Mouse (Mus musculus) cortical plate, adult 2 months (tissue): Measurements from ENCODE around the gene Cdc6.
"Not testable (repeated sequence)": the region's sequence is repeated elsewhere in the genome, so short reads cannot be mapped to it uniquely, and the experiment has no call there.

ENCODE experiments used
- CTCF ChIP-seq: fragments of 200-500 bp; IDR thresholded peaks from 2 replicates; pipeline ENCODE4 v1.5.1; 2011; ENCODE audit warnings: mild to moderate bottlenecking, control low read depth, low read length; ENCODE audit not compliant: insufficient read depth; ENCODE audit errors: extremely low read depth
- POLR2A ChIP-seq: fragments of 200-500 bp; IDR thresholded peaks from 2 replicates; pipeline ENCODE4 v1.6.1; 2011; ENCODE audit warnings: mild to moderate bottlenecking, low read length, control low read depth; ENCODE audit not compliant: insufficient read depth; ENCODE audit errors: extremely low read depth

DNA sequence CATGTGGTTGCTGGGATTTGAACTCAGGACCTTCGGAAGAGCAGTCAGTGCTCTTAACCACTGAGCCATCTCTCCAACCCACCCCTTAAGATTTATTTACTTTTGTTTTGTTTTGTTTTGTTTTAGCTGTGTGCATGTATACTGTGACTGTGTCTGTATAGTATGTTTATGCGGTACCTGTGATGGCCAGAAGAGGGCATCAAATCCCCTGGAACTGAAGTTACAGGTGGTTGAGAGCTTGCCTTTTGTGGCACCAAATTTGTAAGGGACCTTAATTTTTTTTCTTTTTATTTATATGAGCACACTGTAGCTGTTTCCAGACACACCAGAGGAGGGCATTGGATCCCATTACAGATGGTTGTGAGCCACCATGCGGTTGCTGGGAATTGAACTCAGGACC is 8.8 kb downstream of the Cdc6 start:
- TF ChIP-seq CTCF, POLR2A: not testable (repeated sequence)
